Mouse (Mus musculus) erythroid progenitor cell, adult 5-6 weeks (primary cell): Measurements from ENCODE around the gene Fgg. TPM values are rescaled to one million over a fixed set of nuclear protein-coding genes. Genes with fewer than 3 reads are reported as not detected.

Experiments
- total RNA-seq, 2 experiments: library from RNA; stranded (forward) in 1 of 2; stranded (reverse) in 1 of 2; fragments of 150-400 nt in 1 of 2; fragments of 186-747, 209-891 nt in 1 of 2; gene quantifications; 2 replicates each; pipeline versions ENCODE4 v1.2.3 to v1.2.4; 2015 to 2017; ENCODE audit warnings: low replicate concordance in 2 of 2

Gene Fgg
- total RNA-seq, 2 experiments from 2014 or later, result not detected

Other genes starting within 250 kb of the Fgg start
- not detected in 2 replicates for gene Rbm46, start 131.2 kb upstream of the Fgg start, total RNA-seq (2015; ENCODE audit: low replicate concordance)
- not detected in 2 replicates for gene Rbm46, start 131.2 kb upstream of the Fgg start, total RNA-seq (2017; ENCODE audit: low replicate concordance)
- gene Lrat, start 103.8 kb upstream of the Fgg start, total RNA-seq (2015; ENCODE audit: low replicate concordance), result not detected in 2 replicates
- not detected in 2 replicates for gene Lrat, start 103.8 kb upstream of the Fgg start, total RNA-seq (2017; ENCODE audit: low replicate concordance)
- gene Fga, start 18.4 kb downstream of the Fgg start, total RNA-seq (2015; ENCODE audit: low replicate concordance), result not detected in 2 replicates
- gene Fga, start 18.4 kb downstream of the Fgg start, total RNA-seq (2017; ENCODE audit: low replicate concordance), result not detected in 2 replicates
- not detected in 2 replicates for gene Fgb, start 42.1 kb downstream of the Fgg start, total RNA-seq (2015; ENCODE audit: low replicate concordance)
- not detected in 2 replicates for gene Fgb, start 42.1 kb downstream of the Fgg start, total RNA-seq (2017; ENCODE audit: low replicate concordance)
- 8.8 and 39.3 TPM in 2 replicates for gene Plrg1, start 47.8 kb downstream of the Fgg start, total RNA-seq (2015; ENCODE audit: low replicate concordance)
- 25.6 and 28.5 TPM in 2 replicates for gene Plrg1, start 47.8 kb downstream of the Fgg start, total RNA-seq (2017; ENCODE audit: low replicate concordance)
- gene Dchs2, start 120.2 kb downstream of the Fgg start, total RNA-seq (2015; ENCODE audit: low replicate concordance), result not detected in 2 replicates
- gene Dchs2, start 120.2 kb downstream of the Fgg start, total RNA-seq (2017; ENCODE audit: low replicate concordance), result not detected in 2 replicates